Mouse (Mus musculus) G1E (cell line): ENCODE measurements around the gene Kalrn. TPM values are rescaled to one million over a fixed set of nuclear protein-coding genes. Genes with fewer than 3 reads are reported as not detected.

Experiments used
- ATAC-seq: 2 replicates; pipeline ENCODE4 v1.8.0; 2016; ENCODE audit warnings: mild to moderate bottlenecking; ENCODE audit not compliant: insufficient number of reproducible peaks, poor library complexity, low FRiP score, severe bottlenecking; ENCODE audit errors: extremely low read depth
- DNase-seq: peaks from one replicate; pipeline ENCODE4 v3.0.0; 2012; ENCODE audit warnings: low spot score
- H3K27me3 ChIP-seq: 2 replicates; pipeline ENCODE4 v1.6.1; 2012; ENCODE audit warnings: mild to moderate bottlenecking, low read length, inconsistent platforms; ENCODE audit not compliant: insufficient read depth
- H3K36me3 ChIP-seq: replicated peaks from 2 replicates; pipeline ENCODE3; 2012; ENCODE audit warnings: mild to moderate bottlenecking, inconsistent platforms
- H3K4me1 ChIP-seq: 2 replicates; pipeline ENCODE4 v1.6.1; 2012; ENCODE audit warnings: low read depth, low read length, inconsistent platforms, mixed read lengths; ENCODE audit not compliant: insufficient read depth
- H3K4me3 ChIP-seq: 2 replicates; pipeline ENCODE4 v1.5.1; 2012; ENCODE audit warnings: low read depth, mild to moderate bottlenecking, inconsistent platforms, low read length, moderate library complexity, mixed read lengths
- H3K9me3 ChIP-seq: replicated peaks from 2 replicates; pipeline ENCODE4 v1.6.1; 2012; ENCODE audit warnings: inconsistent platforms
- CTCF ChIP-seq: IDR thresholded peaks from 2 replicates; pipeline ENCODE4 v1.5.1; 2012; ENCODE audit warnings: low read depth, low read length, inconsistent platforms, mixed read lengths
- GATA1 ChIP-seq: IDR thresholded peaks from 2 replicates; pipeline ENCODE4 v1.6.1; 2012; ENCODE audit warnings: borderline replicate concordance, low read length, inconsistent platforms, mixed read lengths
- GATA2 ChIP-seq: IDR thresholded peaks from 2 replicates; pipeline ENCODE4 v1.6.1; 2012; ENCODE audit warnings: low read depth, low read length, inconsistent platforms, borderline replicate concordance
- POLR2AphosphoS5 ChIP-seq: IDR thresholded peaks from 2 replicates; pipeline ENCODE4 v1.6.1; 2012; ENCODE audit warnings: low read depth, low read length, inconsistent platforms; ENCODE audit not compliant: insufficient replicate concordance
- TAL1 ChIP-seq: conservative IDR thresholded peaks from 2 replicates; pipeline ENCODE4 v1.6.1; 2012; ENCODE audit warnings: low read depth, low read length, inconsistent platforms, mixed read lengths
- polyA plus RNA-seq: library from polyadenylated mRNA; stranded (reverse); fragments of >175 nt; gene quantifications from 2 replicates; pipeline ENCODE4 v1.2.3, GENCODE M21; 2012
- total RNA-seq, 2 experiments: library from RNA; stranded (forward) in 1 of 2; stranded (reverse) in 1 of 2; fragments of 200-1000 nt in 1 of 2; fragments of >200 nt in 1 of 2; fragmentation: Nextera tagmentation in 1 of 2; gene quantifications; 2 replicates each; pipeline ENCODE4 v1.2.3; 2014 to 2017

Kalrn gene
- total and polyA plus RNA-seq, 3 experiments: 0.88 to 2.8 (median 1.8) TPM

DNA sequence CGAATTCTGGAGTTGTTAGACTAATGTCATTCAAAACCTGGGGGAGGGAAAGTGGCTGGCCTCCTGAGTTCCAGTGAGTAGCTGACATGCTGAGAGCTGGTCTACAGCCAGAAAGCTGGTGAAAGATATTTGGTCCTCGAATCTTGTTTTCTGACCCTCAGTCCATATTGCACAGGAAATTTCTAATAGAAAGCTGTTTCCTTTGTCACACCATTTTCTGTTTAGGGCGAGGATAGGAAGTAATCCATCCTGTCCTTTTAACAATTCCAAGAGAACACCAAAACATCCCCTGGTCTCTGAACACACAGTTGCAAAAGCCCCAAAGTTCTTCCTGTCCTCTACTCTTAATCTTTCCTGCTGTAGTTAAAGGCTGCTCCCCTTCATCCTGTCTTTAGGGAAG is 22.0 kb upstream of the Kalrn start:
- DNase-seq (no peak), ATAC-seq (no peak)
- Histone ChIP-seq H3K27me3 (no peaks in the 10 kb centered on the region; the same call in 1 of the 2 replicates), H3K4me1 (no peaks in the 10 kb centered on the region), H3K4me3 (no peak overlapping the region), H3K36me3 (no peaks in the 10 kb centered on the region), H3K9me3 (no peaks in the 10 kb centered on the region)
- TF ChIP-seq CTCF: no peak
- TF ChIP-seq TAL1: no peak
- no peak for TF ChIP-seq GATA2
- no peak for TF ChIP-seq POLR2AphosphoS5
- no peak for TF ChIP-seq GATA1

DNA sequence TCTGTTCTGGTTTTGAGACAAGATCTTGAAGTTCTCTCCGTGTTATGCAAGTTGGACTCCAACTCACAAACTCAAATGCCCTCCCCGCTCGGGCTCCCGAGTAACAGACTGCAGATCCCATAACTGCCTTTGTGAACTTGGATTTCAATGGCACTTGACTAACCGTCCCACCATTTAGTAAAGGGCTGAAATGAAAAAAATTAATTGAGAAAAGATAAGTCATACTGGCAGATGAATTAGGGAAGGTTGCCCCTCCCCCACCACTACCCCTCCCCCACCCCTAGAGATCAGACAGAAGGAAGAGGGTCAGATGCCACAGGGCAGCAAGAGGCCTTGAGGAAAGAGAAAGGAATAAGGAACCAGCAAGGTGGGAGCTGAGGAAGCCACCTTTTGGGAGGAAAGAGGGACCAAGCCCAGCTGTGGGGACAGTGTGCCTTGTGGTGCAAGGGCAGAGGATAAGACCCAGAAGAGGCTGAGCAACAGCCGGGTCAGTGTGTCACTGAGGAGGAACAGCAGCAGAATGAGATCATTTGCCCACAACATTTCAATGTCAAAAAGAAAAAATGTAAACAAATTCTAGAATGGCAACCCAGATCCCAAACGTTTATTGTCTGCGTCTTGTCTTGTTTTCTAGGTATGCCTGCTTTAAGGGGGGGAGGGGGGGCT is 21.4 kb upstream of the Kalrn start:
- TF ChIP-seq TAL1 (no peak), CTCF (no peak), GATA2 (no peak), GATA1 (no peak), POLR2AphosphoS5 (no peak)
- H3K9me3 ChIP-seq: no peaks in the 10 kb centered on the region
- no peak overlapping the region for H3K4me3 ChIP-seq
- H3K36me3 ChIP-seq: no peaks in the 10 kb centered on the region
- ATAC-seq (no peak), DNase-seq (no peak)
- no peaks in the 10 kb centered on the region for H3K4me1 ChIP-seq
- no peaks in the 10 kb centered on the region; the same call in 1 of the 2 replicates for H3K27me3 ChIP-seq

DNA sequence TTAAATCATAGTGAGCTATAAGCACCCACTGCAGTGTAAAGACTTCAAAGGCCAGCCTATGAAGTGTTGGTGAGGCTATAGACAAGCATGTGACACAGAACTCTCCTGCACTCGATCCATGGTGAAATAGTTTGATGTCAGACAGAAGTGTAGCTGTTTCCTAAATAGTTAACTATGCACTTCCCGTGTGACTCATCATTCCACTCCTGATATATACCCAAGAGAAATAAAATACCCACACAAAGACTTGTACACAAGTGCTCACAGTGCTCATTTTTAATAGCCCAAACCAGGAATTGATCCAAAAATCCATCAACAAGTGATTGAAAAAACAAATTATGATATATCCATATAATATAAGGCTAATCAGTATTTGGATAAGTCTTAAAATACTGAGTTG is 19.4 kb upstream of the Kalrn start:
- H3K27me3 ChIP-seq: no peaks in the 10 kb centered on the region
- ATAC-seq (no peak), DNase-seq (no peak)
- no peaks in the 10 kb centered on the region for H3K36me3 ChIP-seq
- no peaks in the 10 kb centered on the region for H3K4me1 ChIP-seq
- H3K9me3 ChIP-seq: no peaks in the 10 kb centered on the region
- H3K4me3 ChIP-seq: no peak overlapping the region
- no peak for TF ChIP-seq POLR2AphosphoS5
- TF ChIP-seq CTCF: no peak
- TF ChIP-seq TAL1: no peak
- TF ChIP-seq GATA2: no peak
- TF ChIP-seq GATA1: no peak

DNA sequence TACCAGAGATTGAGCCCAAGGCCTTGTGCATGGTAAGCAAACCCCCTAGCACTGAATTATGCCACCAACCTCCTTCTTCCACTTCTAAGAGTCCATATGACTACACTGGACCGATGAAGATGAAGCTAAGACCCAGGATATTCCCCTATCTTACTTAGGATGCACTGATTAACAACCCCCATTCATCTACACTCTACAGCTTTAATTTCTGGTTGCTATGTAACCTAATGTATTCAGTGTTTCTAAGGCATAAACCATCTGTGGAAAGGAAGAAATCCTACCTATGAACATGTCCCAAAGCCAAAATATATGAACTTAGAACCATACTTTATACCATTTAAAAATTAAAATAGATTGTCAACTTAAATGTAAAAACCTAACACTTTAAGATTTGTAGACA is 18.6 kb upstream of the Kalrn start:
- no peaks in the 10 kb centered on the region for H3K9me3 ChIP-seq
- no peak for ATAC-seq
- no peak for DNase-seq
- H3K27me3 ChIP-seq: no peaks in the 10 kb centered on the region
- no peak for TF ChIP-seq GATA1
- TF ChIP-seq POLR2AphosphoS5: no peak
- TF ChIP-seq TAL1: no peak
- no peak for TF ChIP-seq CTCF
- TF ChIP-seq GATA2: no peak
- no peak overlapping the region for H3K4me3 ChIP-seq
- no peaks in the 10 kb centered on the region for H3K4me1 ChIP-seq
- no peaks in the 10 kb centered on the region for H3K36me3 ChIP-seq

DNA sequence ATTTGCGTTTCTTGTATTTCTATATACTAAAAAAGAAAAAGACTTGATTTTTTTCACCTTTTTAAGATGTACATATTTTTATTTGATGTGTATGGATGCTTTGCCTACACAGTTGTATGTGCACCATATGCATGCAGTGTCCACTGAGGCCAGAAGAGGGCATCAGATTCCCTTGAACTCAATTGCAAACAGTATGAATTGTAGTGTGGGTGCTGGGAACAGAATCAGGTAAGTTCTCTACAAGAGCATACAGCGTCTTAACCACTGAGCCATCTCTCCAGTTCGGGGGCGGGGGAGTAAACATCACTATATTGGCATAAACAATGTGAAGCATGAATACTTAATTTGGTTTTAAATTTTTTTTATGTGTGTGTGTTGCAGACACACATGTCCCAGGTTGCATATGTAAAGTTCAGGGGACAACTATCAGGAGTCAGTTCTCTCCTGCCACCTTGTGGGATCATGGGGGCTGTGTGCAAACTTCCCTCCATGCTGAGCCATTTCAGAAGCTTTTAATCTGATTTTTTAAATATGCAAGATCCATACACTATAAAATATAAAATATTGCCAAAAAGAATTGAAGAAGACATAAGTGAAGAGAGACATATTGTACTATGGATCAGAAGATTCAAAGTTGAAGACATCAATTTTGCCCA is 6.5 kb upstream of the Kalrn start:
- ATAC-seq: no peak
- no peak for TF ChIP-seq CTCF
- no peak for TF ChIP-seq TAL1
- TF ChIP-seq GATA2: no peak
- TF ChIP-seq GATA1: no peak
- TF ChIP-seq POLR2AphosphoS5: no peak
- no peak overlapping the region for H3K4me3 ChIP-seq
- H3K4me1 ChIP-seq: no peaks in the 10 kb centered on the region
- H3K27me3 ChIP-seq: no peaks in the 10 kb centered on the region
- no peaks in the 10 kb centered on the region for H3K9me3 ChIP-seq
- no peaks in the 10 kb centered on the region for H3K36me3 ChIP-seq
- no peak for DNase-seq

DNA sequence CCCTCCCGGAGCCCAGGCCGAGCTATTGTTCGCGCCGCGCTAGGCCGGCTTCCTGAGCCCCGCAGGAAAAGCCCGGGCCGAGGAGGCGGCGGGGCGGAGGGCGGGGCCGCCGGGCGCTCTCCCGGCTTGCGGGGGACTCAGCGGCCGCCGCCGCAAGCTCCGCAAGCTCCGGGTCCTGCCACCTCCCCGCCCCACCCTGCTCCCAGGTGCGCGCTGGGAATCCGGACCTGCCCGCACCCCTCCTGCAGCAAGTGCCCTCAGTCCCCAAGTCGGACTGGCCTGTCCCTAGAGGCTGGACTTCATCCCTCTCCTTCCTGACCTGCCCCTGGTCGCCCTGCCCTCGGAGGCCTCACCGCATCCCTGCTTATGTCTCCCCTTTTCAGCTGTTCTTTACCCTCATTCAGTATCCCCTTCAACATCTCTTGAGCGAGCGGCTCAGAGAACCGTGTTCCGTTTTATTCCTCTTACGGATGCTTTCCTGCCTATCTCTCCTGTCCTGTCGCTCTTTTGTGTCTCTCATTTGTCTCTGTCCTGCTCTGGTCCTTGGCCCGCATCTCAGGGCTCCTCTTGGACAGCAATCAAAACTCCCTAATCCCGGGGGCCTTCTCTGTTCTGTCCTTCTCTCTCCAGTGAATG is 642 bp upstream of the Kalrn start:
- H3K9me3 ChIP-seq: peaks cover 17% of the 10 kb centered on the region
- no peak for TF ChIP-seq CTCF
- no peak for TF ChIP-seq GATA2
- TF ChIP-seq TAL1: no peak
- TF ChIP-seq GATA1: no peak
- TF ChIP-seq POLR2AphosphoS5: no peak
- no peaks in the 10 kb centered on the region for H3K36me3 ChIP-seq
- no peak for DNase-seq
- no peaks in the 10 kb centered on the region for H3K4me1 ChIP-seq
- no peak for ATAC-seq
- no peak overlapping the region for H3K4me3 ChIP-seq
- peaks cover 16% of the 10 kb centered on the region for H3K27me3 ChIP-seq
